Mouse (Mus musculus) adrenal gland (tissue): Measurements from ENCODE around the gene Gls2.

Experiments
- intact Hi-C: fragments of 180-260 bp; cut with DNase I; formaldehyde crosslinking; loops from one replicate; pipeline ENCODE4 v1.15.1; 2025

Gls2 gene

GRCm38 (mm10) chr10:128231697-128232419 is 37.6 kb downstream of the Gls2 start, which contains the start of gene Timeless:
TSS of gene Timeless (plus strand) at chr10:128232065.
- intact Hi-C loops: no loop called here

GRCm38 (mm10) chr10:128232420-128232985 is 38.2 kb downstream of the Gls2 start:
- intact Hi-C loops: no loop called here

GRCm38 (mm10) chr10:128236321-128236720 is 42.1 kb downstream of the Gls2 start:
- intact Hi-C loops: no loop called here

GRCm38 (mm10) chr10:128237807-128238480 is 43.7 kb downstream of the Gls2 start:
- intact Hi-C loops: no loop called here

- intact Hi-C loops: no loop called here
Observed at GRCm38 (mm10) chr10:128239140-128239539, 44.9 kb downstream of the Gls2 start.

- intact Hi-C loops: no loop called here
Observed at GRCm38 (mm10) chr10:128240131-128240530, 45.9 kb downstream of the Gls2 start.

- intact Hi-C loops: no loop called here
Observed at GRCm38 (mm10) chr10:128243252-128243651, 49.0 kb downstream of the Gls2 start.

GRCm38 (mm10) chr10:128244121-128244520 is 49.9 kb downstream of the Gls2 start:
- intact Hi-C loops: no loop called here

- intact Hi-C loops: no loop called here
Observed at GRCm38 (mm10) chr10:128247020-128247732, 52.9 kb downstream of the Gls2 start.

GRCm38 (mm10) chr10:128250565-128250964 is 56.3 kb downstream of the Gls2 start:
- intact Hi-C loops: no loop called here

- intact Hi-C loops: no loop called here
Observed at GRCm38 (mm10) chr10:128253677-128254255, 59.5 kb downstream of the Gls2 start, which contains the start of gene Apon. TSS of gene Apon (plus strand) at chr10:128254096.

GRCm38 (mm10) chr10:128255925-128256324 is 61.7 kb downstream of the Gls2 start:
- intact Hi-C loops: no loop called here

- intact Hi-C loops: no loop called here
Observed at GRCm38 (mm10) chr10:128256328-128256727, 62.1 kb downstream of the Gls2 start.

GRCm38 (mm10) chr10:128258953-128259352 is 64.7 kb downstream of the Gls2 start:
- intact Hi-C loops: no loop called here
